Mouse (Mus musculus): ENCODE results near the gene Llph. TPM values are rescaled to one million over a fixed set of nuclear protein-coding genes. Genes with fewer than 3 reads are reported as not detected.

Llph gene
- polyA plus RNA-seq, 2 experiments, result 34.6 to 50.9 TPM

- Histone ChIP-seq H3K27ac (replicated peaks; ENCODE audit: low read depth, low read length) (no peak overlapping the region), H3K27me3 (ENCODE audit: control insufficient read depth, insufficient read depth, low read length) (no peaks in the 10 kb centered on the region), H3K9ac (ENCODE audit: low read depth, low read length, severe bottlenecking) (no peak overlapping the region), H3K4me3 (replicated peaks; ENCODE audit: low read length) (no peak overlapping the region), H3K4me2 (replicated peaks; ENCODE audit: low read depth, low read length, severe bottlenecking) (no peak overlapping the region), H3K9me3 (ENCODE audit: control insufficient read depth, low read length) (no peaks in the 10 kb centered on the region), H3K4me1 (ENCODE audit: control insufficient read depth, insufficient read depth, low read length) (peaks cover 5% of the 10 kb centered on the region; the same call in 1 of the 2 replicates), H3K36me3 (ENCODE audit: control insufficient read depth, insufficient read depth, low read length) (no peaks in the 10 kb centered on the region)
- DNase-seq (ENCODE audit: low spot score) (no peak), ATAC-seq (ENCODE audit: low FRiP score, low read depth) (no peak)
- 88% methylated on average over 8 of the region's 8 CpGs for WGBS
- no peak for TF ChIP-seq POLR2A (IDR thresholded peaks at IDR 0.05; ENCODE audit: borderline replicate concordance, extremely low read depth, insufficient read depth, insufficient read length)
Observed at GRCm38 (mm10) chr10:120238241-120238640, 11.4 kb downstream of the Llph start.

DNA sequence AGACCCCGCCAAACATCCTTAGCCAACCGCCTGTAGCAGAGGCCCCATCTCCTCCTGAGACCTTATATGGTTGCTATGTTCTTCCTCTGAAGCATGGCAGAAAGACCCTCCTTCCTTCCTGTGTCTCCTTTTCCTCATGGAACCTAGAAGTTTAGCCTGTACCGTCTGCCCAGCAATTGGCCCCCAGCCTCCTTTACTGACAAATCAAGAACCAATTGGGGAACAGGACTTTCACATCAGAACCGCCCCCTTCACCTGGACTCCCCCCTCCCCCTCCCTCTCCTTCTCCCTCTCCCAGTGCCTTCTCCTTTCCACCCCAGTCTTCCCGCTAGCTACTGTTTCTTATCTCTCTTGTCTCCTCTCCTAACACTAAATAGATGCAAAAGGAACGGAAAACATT is 12.6 kb downstream of the Llph start:
- DNase-seq (ENCODE audit: low spot score) (no peak), ATAC-seq (ENCODE audit: low FRiP score, low read depth) (no peak)
- H3K9ac ChIP-seq (ENCODE audit: low read depth, low read length, severe bottlenecking), result no peak overlapping the region
- no peaks in the 10 kb centered on the region for H3K36me3 ChIP-seq (ENCODE audit: control insufficient read depth, insufficient read depth, low read length)
- no peak for TF ChIP-seq POLR2A (IDR thresholded peaks at IDR 0.05; ENCODE audit: borderline replicate concordance, extremely low read depth, insufficient read depth, insufficient read length)
- H3K4me3 ChIP-seq (replicated peaks; ENCODE audit: low read length), result no peak overlapping the region
- H3K9me3 ChIP-seq (ENCODE audit: control insufficient read depth, low read length), result no peaks in the 10 kb centered on the region
- no peak overlapping the region for H3K27ac ChIP-seq (replicated peaks; ENCODE audit: low read depth, low read length)
- 67% methylated on average over 6 of the region's 6 CpGs for WGBS
- H3K4me2 ChIP-seq (replicated peaks; ENCODE audit: low read depth, low read length, severe bottlenecking), result no peak overlapping the region
- H3K27me3 ChIP-seq (ENCODE audit: control insufficient read depth, insufficient read depth, low read length), result no peaks in the 10 kb centered on the region
- H3K4me1 ChIP-seq (ENCODE audit: control insufficient read depth, insufficient read depth, low read length), result peaks cover 5% of the 10 kb centered on the region; the same call in 1 of the 2 replicates

DNA sequence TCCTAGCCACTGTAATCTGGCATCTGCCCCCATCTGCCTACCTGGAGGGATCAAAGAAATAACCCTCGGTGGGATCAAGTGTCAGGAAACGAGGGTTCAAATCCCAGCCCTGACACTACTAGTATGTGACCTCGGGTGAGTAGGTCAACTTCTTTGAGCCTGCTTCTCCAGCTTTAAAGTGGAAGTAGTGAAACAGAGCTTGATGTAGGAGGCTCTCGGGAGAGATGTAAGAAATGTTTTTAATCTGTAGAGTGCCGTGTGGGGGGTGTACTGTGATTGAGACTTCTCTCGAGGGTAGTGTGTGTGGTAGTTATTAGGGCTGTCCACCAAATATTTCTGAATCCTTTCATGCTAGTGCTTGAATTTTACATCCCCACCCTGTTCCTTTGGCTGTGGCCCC is 15.6 kb downstream of the Llph start:
- no peak overlapping the region for H3K9ac ChIP-seq (ENCODE audit: low read depth, low read length, severe bottlenecking)
- TF ChIP-seq POLR2A (IDR thresholded peaks at IDR 0.05; ENCODE audit: borderline replicate concordance, extremely low read depth, insufficient read depth, insufficient read length), result no peak
- H3K36me3 ChIP-seq (ENCODE audit: control insufficient read depth, insufficient read depth, low read length), result no peaks in the 10 kb centered on the region
- H3K4me3 ChIP-seq (replicated peaks; ENCODE audit: low read length), result no peak overlapping the region
- ATAC-seq (ENCODE audit: low FRiP score, low read depth) (no peak), DNase-seq (ENCODE audit: low spot score) (no peak)
- H3K4me1 ChIP-seq (ENCODE audit: control insufficient read depth, insufficient read depth, low read length), result peaks cover 19% of the 10 kb centered on the region
- H3K27ac ChIP-seq (replicated peaks; ENCODE audit: low read depth, low read length), result no peak overlapping the region
- H3K27me3 ChIP-seq (ENCODE audit: control insufficient read depth, insufficient read depth, low read length), result no peaks in the 10 kb centered on the region
- WGBS, result 23% methylated on average over 6 of the region's 6 CpGs
- H3K4me2 ChIP-seq (replicated peaks; ENCODE audit: low read depth, low read length, severe bottlenecking), result no peak overlapping the region
- H3K9me3 ChIP-seq (ENCODE audit: control insufficient read depth, low read length), result no peaks in the 10 kb centered on the region

- no peak overlapping the region for H3K9ac ChIP-seq (ENCODE audit: low read depth, low read length, severe bottlenecking)
- H3K9me3 ChIP-seq (ENCODE audit: control insufficient read depth, low read length), result no peaks in the 10 kb centered on the region
- no peaks in the 10 kb centered on the region for H3K27me3 ChIP-seq (ENCODE audit: control insufficient read depth, insufficient read depth, low read length)
- ATAC-seq (ENCODE audit: low FRiP score, low read depth), result peak; percentile 48; the same call in 1 of the 2 replicates
- H3K4me2 ChIP-seq (replicated peaks; ENCODE audit: low read depth, low read length, severe bottlenecking), result peak overlapping the region; percentile 2; the same call in 1 of the 2 replicates
- H3K4me3 ChIP-seq (replicated peaks; ENCODE audit: low read length), result no peak overlapping the region
- H3K36me3 ChIP-seq (ENCODE audit: control insufficient read depth, insufficient read depth, low read length), result no peaks in the 10 kb centered on the region
- 21% methylated on average over 5 of the region's 5 CpGs for WGBS
- H3K4me1 ChIP-seq (ENCODE audit: control insufficient read depth, insufficient read depth, low read length), result peaks cover 17% of the 10 kb centered on the region
- no peak overlapping the region for H3K27ac ChIP-seq (replicated peaks; ENCODE audit: low read depth, low read length)
- no peak for TF ChIP-seq POLR2A (IDR thresholded peaks at IDR 0.05; ENCODE audit: borderline replicate concordance, extremely low read depth, insufficient read depth, insufficient read length)
- peak; percentile 71 for DNase-seq (ENCODE audit: low spot score)
Observed at GRCm38 (mm10) chr10:120245681-120246080, 18.8 kb downstream of the Llph start.

GRCm38 (mm10) chr10:120246994-120247750 is 20.3 kb downstream of the Llph start:
- Histone ChIP-seq H3K4me2 (replicated peaks; ENCODE audit: low read depth, low read length, severe bottlenecking) (peak overlapping the region; percentile 35), H3K4me3 (replicated peaks; ENCODE audit: low read length) (peak overlapping the region; percentile 10; the same call in 1 of the 2 replicates), H3K27me3 (ENCODE audit: control insufficient read depth, insufficient read depth, low read length) (no peaks in the 10 kb centered on the region), H3K27ac (replicated peaks; ENCODE audit: low read depth, low read length) (no peak overlapping the region; the same call in 1 of the 2 replicates), H3K4me1 (ENCODE audit: control insufficient read depth, insufficient read depth, low read length) (peaks cover 24% of the 10 kb centered on the region), H3K9me3 (ENCODE audit: control insufficient read depth, low read length) (no peaks in the 10 kb centered on the region), H3K36me3 (ENCODE audit: control insufficient read depth, insufficient read depth, low read length) (no peaks in the 10 kb centered on the region), H3K9ac (ENCODE audit: low read depth, low read length, severe bottlenecking) (peak overlapping the region; percentile 12; the same call in 1 of the 2 replicates)
- DNase-seq (ENCODE audit: low spot score), result peak; percentile 93
- WGBS, result 9% methylated on average over 9 of the region's 9 CpGs
- no peak for TF ChIP-seq POLR2A (IDR thresholded peaks at IDR 0.05; ENCODE audit: borderline replicate concordance, extremely low read depth, insufficient read depth, insufficient read length)
- peak; percentile 31; the same call in 1 of the 2 replicates for ATAC-seq (ENCODE audit: low FRiP score, low read depth)
